In genomic region chr12:102661772-102662171, GRCm38 (mm10) we compare ENCODE assay signal across 13 mouse cellular contexts. TPM values are rescaled to one million over a fixed set of nuclear protein-coding genes. Genes with fewer than 3 reads are reported as not detected.
A peak's percentile ranks its signal among the peaks of the same experiment; 100 is the strongest.
DNase-seq lines count a peak whose midpoint lies in the region; ATAC-seq and TF ChIP-seq lines count a peak whose summit lies in the region.
"Had no signal": no experiment of that assay in that cellular context is flagged by ENCODE, and none has a peak within 500 bp of the region (broad histone marks: within the 10 kb centered on the region; RNA-seq: fewer than 3 reads in every experiment).

No protein-coding gene starts in this region.

- no peaks in the 10 kb centered on the region for H3K27me3 ChIP-seq in lung, postnatal 0 days (replicated peaks; ENCODE audit: insufficient read depth, low read length)
- no peaks in the 10 kb centered on the region for H3K27me3 ChIP-seq in small intestine, adult 2 months (ENCODE audit: control insufficient read depth, insufficient read depth, low read length)
- H3K27me3 ChIP-seq: CH12.LX; intestine, embryonic 15.5 days; midbrain, embryonic 12.5 days had no signal

- H3K4me2 ChIP-seq in lung, postnatal 0 days (replicated peaks; ENCODE audit: low read depth, low read length) = no peak overlapping the region
- H3K4me2 ChIP-seq: intestine, embryonic 15.5 days; midbrain, embryonic 12.5 days had no signal

- peak; percentile 30 for ATAC-seq in lung, postnatal 0 days
- ATAC-seq: intestine, embryonic 15.5 days; liver, postnatal 0 days had no signal

- H3K4me1 ChIP-seq in lung, postnatal 0 days (ENCODE audit: insufficient read depth, low read depth, low read length) = no peaks in the 10 kb centered on the region
- H3K4me1 ChIP-seq in lung, adult 2 months (ENCODE audit: control insufficient read depth, insufficient read depth, low read length) = no peaks in the 10 kb centered on the region
- peaks cover 12% of the 10 kb centered on the region for H3K4me1 ChIP-seq in small intestine, adult 2 months (ENCODE audit: control insufficient read depth, insufficient read depth, insufficient read length, low read length)

- no peak overlapping the region for H3K9ac ChIP-seq in lung, postnatal 0 days (replicated peaks; ENCODE audit: low read depth)
- H3K9ac ChIP-seq: intestine, embryonic 15.5 days; liver, postnatal 0 days; midbrain, embryonic 12.5 days had no signal

- TF ChIP-seq EP300 in lung, postnatal 0 days (IDR thresholded peaks at IDR 0.05) = no peak

- H3K36me3 ChIP-seq in lung, postnatal 0 days (ENCODE audit: insufficient read depth, low read length) = no peaks in the 10 kb centered on the region
- H3K36me3 ChIP-seq in small intestine, adult 2 months (ENCODE audit: control insufficient read depth, insufficient read depth, low read length) = peaks cover 31% of the 10 kb centered on the region
- H3K36me3 ChIP-seq: midbrain, embryonic 12.5 days had no signal

- peak; percentile 32 for DNase-seq in gastrocnemius, postnatal 10 days
- DNase-seq in gastrocnemius, postnatal 36 days = no peak
- DNase-seq in lung, postnatal 0 days (ENCODE audit: low spot score) = no peak
- DNase-seq in lung, adult 2 months = no peak
- peak; percentile 30 for DNase-seq in fibroblast of lung, adult 2 months (ENCODE audit: low read depth)
- DNase-seq in ovary, postnatal 14 days (ENCODE audit: low spot score) = no peak
- DNase-seq: adrenal gland, adult 8-10 months; kidney, postnatal 25 days; liver, postnatal 0 days had no signal

- TF ChIP-seq POLR2A in lung, adult 2 months (IDR thresholded peaks at IDR 0.05; ENCODE audit: borderline replicate concordance, extremely low read depth, low read depth, low read length) = no peak
- TF ChIP-seq POLR2A in small intestine, adult 2 months (IDR thresholded peaks at IDR 0.05; ENCODE audit: low read depth, low read length) = no peak

- no peak overlapping the region for H3K4me3 ChIP-seq in lung, postnatal 0 days (ENCODE audit: low read depth, low read length)
- no peak overlapping the region for H3K4me3 ChIP-seq in lung, adult 2 months (replicated peaks; ENCODE audit: extremely low read depth, low read depth, low read length)
- H3K4me3 ChIP-seq in small intestine, adult 2 months (ENCODE audit: low read depth, low read length) = no peak overlapping the region
- H3K4me3 ChIP-seq: intestine, embryonic 15.5 days; midbrain, embryonic 12.5 days had no signal

- H3K9me3 ChIP-seq in lung, postnatal 0 days (ENCODE audit: low read length) = no peaks in the 10 kb centered on the region
- H3K9me3 ChIP-seq: intestine, embryonic 15.5 days; midbrain, embryonic 12.5 days had no signal

- no peak for TF ChIP-seq CTCF in lung, postnatal 0 days (IDR thresholded peaks at IDR 0.05)
- TF ChIP-seq CTCF in lung, adult 2 months (IDR thresholded peaks at IDR 0.05; ENCODE audit: insufficient read depth, low read length) = no peak
- no peak for TF ChIP-seq CTCF in small intestine, adult 2 months (IDR thresholded peaks at IDR 0.05; ENCODE audit: extremely low read depth, insufficient read length, insufficient replicate concordance, low read depth, low read length)

- intact Hi-C loops in gastrocnemius, postnatal 36 days (cut with DNase I) = no loop called here

- WGBS in lung, postnatal 0 days = 67% methylated on average over 7 of the region's 7 CpGs
- 74% methylated on average over 7 of the region's 7 CpGs for WGBS in lung, adult 2 months
- 79% methylated on average over 7 of the region's 7 CpGs for WGBS in small intestine, adult 2 months

- no peak overlapping the region for H3K27ac ChIP-seq in lung, postnatal 0 days (ENCODE audit: low read length)
- H3K27ac ChIP-seq in small intestine, adult 2 months (ENCODE audit: insufficient read depth, low read depth, low read length) = peak overlapping the region; percentile 25; the same call in 1 of the 2 replicates
- H3K27ac ChIP-seq: intestine, embryonic 15.5 days; midbrain, embryonic 12.5 days had no signal

RNA-seq across cellular contexts. Expression of gene Itpk1, which starts 43.0 kb away (rescaled TPM):
- 1 to 10 TPM; 5.6 to 6.0 TPM for total RNA-seq in gastrocnemius, postnatal 10 days (2021)
- total RNA-seq in gastrocnemius, postnatal 36 days (2021) = 1 to 10 TPM; 6.3 to 8.4 TPM
- 9.7 and 10.9 TPM in 2 replicates for polyA plus RNA-seq in lung, postnatal 0 days (2015; fragmentation: Nextera tagmentation; extraction: Ambion mirVana)
- 23.0 and 26.3 TPM in 2 replicates for polyA plus RNA-seq in lung, adult 2 months (2012; rRNA removed)
- 104 and 324 TPM in 2 replicates for polyA plus RNA-seq in small intestine, adult 2 months (2012; rRNA removed)

Comparison
In these comparisons a context has a peak if more than half of its experiments do, and no peak if none do; other contexts are left out.
1. DNase-seq: peak in gastrocnemius, postnatal 10 days (single experiment) and fibroblast of lung, adult 2 months (single experiment); none in gastrocnemius, postnatal 36 days (0 of 2), lung, postnatal 0 days (single experiment), lung, adult 2 months (single experiment) and ovary, postnatal 14 days (single experiment).